Mouse (Mus musculus): ENCODE measurements around the gene Gjc3.

Gjc3 gene

GRCm38 (mm10) chr5:137909564-137910262, 53.2 kb downstream of the Gjc3 start:
- no peak for DNase-seq
